Mouse (Mus musculus): ENCODE measurements at regions not wholly inside any gene's neighbourhood (a gene's known extent, or its start where the extent isn't known, plus 50 kb on each side); places are given as distances from the start of the nearest gene placed in this dataset.

Small RNA genes in the stretch of these regions (microRNA-seq; reads per million reads assigned to microRNA genes)
- gene Mir378d: 9.0 reads per million, percentile 26 among the genes with 10 or more reads in this experiment
